Mouse (Mus musculus) liver, adult 2 months (tissue): ENCODE data around the gene Tmem132b. TPM values are rescaled to one million over a fixed set of nuclear protein-coding genes. Genes with fewer than 3 reads are reported as not detected.

Experiments
- DNase-seq: peaks from one replicate; pipeline ENCODE4 v3.0.0-alpha.2; 2011; ENCODE audit warnings: low read depth, low spot score; ENCODE audit errors: extremely low read depth
- H3K27ac ChIP-seq: fragments of 200-500 bp; replicated peaks from 2 replicates; pipeline ENCODE4 v1.5.1; 2012; ENCODE audit warnings: low read depth, mild to moderate bottlenecking, control low read depth, inconsistent platforms, low read length; ENCODE audit not compliant: insufficient read depth
- H3K27me3 ChIP-seq: fragments of 200-500 bp; 2 replicates; pipeline ENCODE4 v1.6.1; 2012; ENCODE audit warnings: mild to moderate bottlenecking, moderate library complexity, low read length, inconsistent platforms; ENCODE audit not compliant: control insufficient read depth, insufficient read depth
- H3K36me3 ChIP-seq: fragments of 200-500 bp; 2 replicates; pipeline ENCODE4 v1.6.1; 2012; ENCODE audit warnings: low read length, inconsistent platforms; ENCODE audit not compliant: control insufficient read depth, insufficient read depth
- H3K4me1 ChIP-seq: fragments of 200-500 bp; 2 replicates; pipeline ENCODE4 v1.6.1; 2011; ENCODE audit warnings: low read length; ENCODE audit not compliant: control insufficient read depth, insufficient read depth
- H3K4me3 ChIP-seq: fragments of 200-500 bp; 2 replicates; pipeline ENCODE4 v1.5.1; 2011; ENCODE audit warnings: low read depth, mild to moderate bottlenecking, control low read depth, low read length, moderate library complexity; ENCODE audit not compliant: insufficient read depth
- H3K79me2 ChIP-seq: fragments of 200-500 bp; 2 replicates; pipeline ENCODE4 v1.6.1; 2012; ENCODE audit warnings: inconsistent platforms, mild to moderate bottlenecking, low read length, moderate library complexity; ENCODE audit not compliant: control insufficient read depth, insufficient read depth
- H3K9ac ChIP-seq: fragments of 200-500 bp; 2 replicates; pipeline ENCODE4 v1.6.1; 2012; ENCODE audit warnings: low read depth, mild to moderate bottlenecking, control low read depth, inconsistent platforms, low read length
- CTCF ChIP-seq: fragments of 200-500 bp; IDR thresholded peaks from 2 replicates; pipeline ENCODE4 v1.5.1; 2011; ENCODE audit warnings: low read depth, low read length, control low read depth
- POLR2A ChIP-seq: fragments of 200-500 bp; IDR thresholded peaks from 2 replicates; pipeline ENCODE4 v1.6.1; 2011; ENCODE audit warnings: low read length, control low read depth; ENCODE audit not compliant: insufficient read depth; ENCODE audit errors: extremely low read depth
- WGBS: fragments of 180-500 bp; shearing (Covaris S2); methylation state at CpG from one replicate; pipeline ENCODE4 v1.1.7; 2018; 5-methylcytosine and 5-hydroxymethylcytosine counted together
- polyA plus RNA-seq: library from polyadenylated mRNA; depleted of rRNA; stranded (reverse); fragments of >200 nt; gene quantifications from 2 replicates; pipeline ENCODE4 v1.2.3, GENCODE M21; 2012
- total RNA-seq: library from RNA; depleted of rRNA; stranded (reverse); fragments of >200 nt; gene quantifications from 2 replicates; pipeline ENCODE4 v1.2.3, GENCODE M21; 2014

Gene Tmem132b
- total and polyA plus RNA-seq, 2 experiments = not detected

GRCm38 (mm10) chr5:125658959-125659749, 127.6 kb downstream of the Tmem132b start:
- Histone ChIP-seq H3K27ac (no peak overlapping the region), H3K4me3 (no peak overlapping the region), H3K4me1 (no peaks in the 10 kb centered on the region), H3K36me3 (no peaks in the 10 kb centered on the region), H3K9ac (no peak overlapping the region), H3K79me2 (no peaks in the 10 kb centered on the region), H3K27me3 (no peaks in the 10 kb centered on the region; the same call in 1 of the 2 replicates)
- TF ChIP-seq CTCF = no peak
- no peak for TF ChIP-seq POLR2A
- DNase-seq = no peak
- 78% methylated on average over 14 of the region's 14 CpGs for WGBS

- Histone ChIP-seq H3K27me3 (no peaks in the 10 kb centered on the region; the same call in 1 of the 2 replicates), H3K36me3 (no peaks in the 10 kb centered on the region), H3K79me2 (no peaks in the 10 kb centered on the region), H3K27ac (no peak overlapping the region), H3K9ac (no peak overlapping the region), H3K4me3 (no peak overlapping the region), H3K4me1 (no peaks in the 10 kb centered on the region)
- no peak for TF ChIP-seq CTCF
- no peak for TF ChIP-seq POLR2A
- no peak for DNase-seq
- WGBS = 59% methylated on average over 13 of the region's 13 CpGs
Measured at GRCm38 (mm10) chr5:125675623-125676022, 144.0 kb downstream of the Tmem132b start.

DNA sequence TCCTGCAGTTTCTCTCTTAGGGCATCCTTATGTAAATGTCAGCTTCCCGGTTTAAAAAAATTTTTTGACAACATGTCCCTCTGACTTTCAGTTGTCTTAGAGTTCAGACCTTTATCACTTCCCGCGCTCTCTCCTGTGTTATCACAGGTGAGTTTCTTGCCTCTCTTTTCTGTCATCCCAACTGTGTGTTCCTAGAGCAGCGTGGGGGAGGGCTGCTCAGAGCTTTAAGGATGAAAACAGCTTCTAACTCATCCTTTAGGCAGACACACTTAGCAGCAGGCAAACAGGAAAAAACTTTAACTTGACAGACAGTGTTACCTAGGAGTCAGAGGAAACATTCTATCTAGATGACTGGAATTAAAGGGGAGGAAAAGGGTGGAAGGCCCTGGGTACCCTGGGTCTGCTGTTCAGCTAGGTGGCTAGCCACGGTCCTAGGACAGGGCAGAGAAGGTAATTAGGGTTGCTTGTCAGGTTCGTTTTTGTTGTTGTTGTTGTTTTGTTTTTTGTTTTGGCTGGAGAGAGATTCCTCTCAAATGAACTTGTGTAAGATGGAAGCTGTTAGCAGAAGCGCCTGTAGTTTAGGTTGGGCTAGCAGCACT, 144.6 kb downstream of the Tmem132b start:
- H3K79me2 ChIP-seq = no peaks in the 10 kb centered on the region
- H3K36me3 ChIP-seq = no peaks in the 10 kb centered on the region
- 56% methylated on average over 7 of the region's 7 CpGs for WGBS
- no peak overlapping the region for H3K9ac ChIP-seq
- TF ChIP-seq POLR2A (no peak), CTCF (no peak)
- H3K4me3 ChIP-seq = no peak overlapping the region
- H3K4me1 ChIP-seq = no peaks in the 10 kb centered on the region
- DNase-seq = no peak
- no peaks in the 10 kb centered on the region; the same call in 1 of the 2 replicates for H3K27me3 ChIP-seq
- H3K27ac ChIP-seq = no peak overlapping the region

- H3K27ac ChIP-seq = no peak overlapping the region
- H3K4me1 ChIP-seq = no peaks in the 10 kb centered on the region
- no peaks in the 10 kb centered on the region for H3K79me2 ChIP-seq
- no peak overlapping the region for H3K9ac ChIP-seq
- no peak overlapping the region for H3K4me3 ChIP-seq
- no peaks in the 10 kb centered on the region for H3K27me3 ChIP-seq
- no peak for DNase-seq
- 85% methylated on average over 6 of the region's 6 CpGs for WGBS
- no peak for TF ChIP-seq CTCF
- no peak for TF ChIP-seq POLR2A
- no peaks in the 10 kb centered on the region for H3K36me3 ChIP-seq
Measured at GRCm38 (mm10) chr5:125680889-125681288, 149.3 kb downstream of the Tmem132b start.

GRCm38 (mm10) chr5:125683491-125683890, 151.9 kb downstream of the Tmem132b start:
- Histone ChIP-seq H3K9ac (no peak overlapping the region), H3K27ac (no peak overlapping the region), H3K27me3 (no peaks in the 10 kb centered on the region), H3K79me2 (no peaks in the 10 kb centered on the region), H3K4me1 (no peaks in the 10 kb centered on the region), H3K4me3 (no peak overlapping the region), H3K36me3 (no peaks in the 10 kb centered on the region)
- no peak for DNase-seq
- 71% methylated on average over 6 of the region's 6 CpGs for WGBS
- no peak for TF ChIP-seq POLR2A
- TF ChIP-seq CTCF = no peak

DNA sequence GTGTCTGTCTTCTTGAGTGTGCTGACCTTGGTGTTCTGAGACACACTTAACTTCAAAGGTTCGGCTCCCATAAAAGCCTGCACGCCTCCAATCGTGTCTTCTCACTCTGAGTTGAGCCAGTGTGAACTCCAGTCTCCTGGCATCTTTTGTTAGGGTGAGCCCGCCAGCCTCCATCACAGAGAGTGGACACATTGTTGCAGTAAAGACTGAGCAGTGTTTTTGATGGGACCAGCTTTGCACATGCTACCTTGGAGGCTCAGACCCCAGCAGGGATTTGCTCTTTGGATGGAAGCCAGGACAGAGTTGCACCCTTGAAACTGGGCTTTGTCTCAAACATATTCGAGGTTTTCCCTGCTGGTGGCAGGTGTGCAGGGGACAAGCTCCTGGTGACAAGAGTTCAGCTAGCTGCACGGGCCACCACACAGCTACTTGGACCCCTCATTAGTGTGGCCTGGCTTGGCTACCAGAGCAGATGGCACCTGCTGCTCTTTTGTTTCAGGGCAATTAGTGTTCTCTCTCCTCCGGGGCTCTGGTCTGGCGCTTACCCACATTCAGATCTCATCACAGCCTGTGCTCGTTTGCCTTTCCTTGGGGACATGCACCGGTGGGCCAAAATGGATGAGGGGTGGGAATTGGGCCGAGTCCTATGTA, 154.2 kb downstream of the Tmem132b start:
- Histone ChIP-seq H3K4me3 (no peak overlapping the region), H3K4me1 (no peaks in the 10 kb centered on the region), H3K79me2 (no peaks in the 10 kb centered on the region), H3K27ac (no peak overlapping the region), H3K27me3 (no peaks in the 10 kb centered on the region), H3K36me3 (no peaks in the 10 kb centered on the region), H3K9ac (no peak overlapping the region)
- no peak for TF ChIP-seq CTCF
- TF ChIP-seq POLR2A = no peak
- WGBS = 84% methylated on average over 11 of the region's 11 CpGs
- DNase-seq = no peak
